Mouse (Mus musculus): ENCODE results near the gene 4933424G06Rik. TPM values are rescaled to one million over a fixed set of nuclear protein-coding genes. Genes with fewer than 3 reads are reported as not detected.

The 4933424G06Rik gene
- polyA plus RNA-seq, 1 experiment: not detected

DNA sequence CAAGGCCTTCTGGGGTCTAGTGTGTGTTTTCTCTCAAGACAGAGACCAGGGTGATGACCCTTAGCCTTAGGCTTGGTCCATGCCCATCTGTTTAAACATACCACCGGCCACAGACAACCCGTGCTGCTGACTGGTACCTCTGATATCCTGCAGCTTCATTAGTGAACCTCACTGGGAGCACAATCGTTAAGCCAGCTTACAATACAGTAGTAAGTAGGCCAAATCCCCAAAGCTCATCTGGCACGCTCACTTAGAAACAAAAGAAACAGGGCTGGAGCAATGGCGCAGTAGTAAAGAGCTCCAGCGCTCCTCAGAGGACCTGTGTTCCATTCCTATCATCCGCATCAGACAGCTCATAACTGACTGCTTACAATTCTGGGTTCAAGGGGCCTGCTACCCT is 29.1 kb upstream of the 4933424G06Rik start:
- no peaks in the 10 kb centered on the region for H3K4me1 ChIP-seq (ENCODE audit: control insufficient read depth, insufficient read depth, low read length)
- 77% methylated on average over 7 of the region's 7 CpGs for WGBS
- H3K4me3 ChIP-seq (ENCODE audit: insufficient read depth, low read depth, low read length): no peak overlapping the region
- no peak overlapping the region for H3K27ac ChIP-seq (ENCODE audit: insufficient read depth, low read depth, low read length)
- no peak for TF ChIP-seq CTCF (IDR thresholded peaks at IDR 0.05; ENCODE audit: insufficient read depth, low read depth, low read length)
- no peak for TF ChIP-seq POLR2A (IDR thresholded peaks at IDR 0.05; ENCODE audit: insufficient read depth, low read depth, low read length)

DNA sequence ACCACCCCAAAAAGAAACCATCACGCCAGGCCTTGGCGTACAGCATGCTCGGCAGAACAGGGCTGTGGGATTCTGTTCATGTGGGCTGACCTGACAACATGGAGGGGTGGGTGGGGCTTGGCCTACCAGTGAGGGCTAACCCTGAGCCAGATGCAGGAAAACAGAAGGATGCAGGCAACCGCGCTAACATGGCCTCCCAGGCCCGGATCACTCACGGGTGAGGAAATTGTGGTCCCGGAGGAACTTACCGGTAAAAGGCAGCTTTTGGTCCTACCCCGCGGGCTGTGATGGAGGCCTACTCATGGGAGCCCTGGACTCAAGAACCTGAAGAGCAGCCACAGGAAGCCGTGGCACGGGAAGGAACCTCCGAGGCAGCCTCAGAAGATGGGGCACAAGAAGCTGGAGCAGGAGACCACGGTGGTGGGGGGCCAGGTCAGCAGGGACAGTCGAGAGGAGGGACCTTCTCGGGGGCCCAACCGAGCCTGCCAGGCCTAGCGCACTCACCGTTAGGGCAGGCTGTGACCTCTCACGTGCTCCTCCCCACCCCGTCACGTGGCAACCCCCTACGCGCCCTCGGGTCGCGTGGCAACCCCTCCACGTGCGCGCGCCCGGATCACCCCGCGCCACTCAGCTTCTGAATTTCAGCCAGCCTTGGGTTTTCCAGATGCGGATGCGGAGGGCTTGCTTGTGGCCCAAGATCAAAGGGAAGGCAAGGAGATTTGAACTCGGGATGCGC is 27.2 kb upstream of the 4933424G06Rik start, which contains the start of gene Fam178b:
Gene Fam178b, minus strand, starts transcription at position 564 of the 736 bp plus-strand sequence.
- Histone ChIP-seq H3K27ac (ENCODE audit: insufficient read depth, low read depth, low read length) (no peak within 1 kb of the TSS), H3K4me3 (ENCODE audit: insufficient read depth, low read depth, low read length) (no peak within 1 kb of the TSS), H3K4me1 (ENCODE audit: control insufficient read depth, insufficient read depth, low read length) (no peaks in the 10 kb centered on the region)
- no peak for TF ChIP-seq CTCF (IDR thresholded peaks at IDR 0.05; ENCODE audit: insufficient read depth, low read depth, low read length)
- TF ChIP-seq POLR2A (IDR thresholded peaks at IDR 0.05; ENCODE audit: insufficient read depth, low read depth, low read length): no peak
- WGBS: 96% methylated on average over 39 of the region's 39 CpGs

- H3K4me1 ChIP-seq (ENCODE audit: control insufficient read depth, insufficient read depth, low read length): no peaks in the 10 kb centered on the region
- H3K4me3 ChIP-seq (ENCODE audit: insufficient read depth, low read depth, low read length): no peak overlapping the region
- WGBS: 6% methylated on average over 13 of the region's 13 CpGs
- no peak overlapping the region for H3K27ac ChIP-seq (ENCODE audit: insufficient read depth, low read depth, low read length)
- TF ChIP-seq POLR2A (IDR thresholded peaks at IDR 0.05; ENCODE audit: insufficient read depth, low read depth, low read length) (no peak), CTCF (IDR thresholded peaks at IDR 0.05; ENCODE audit: insufficient read depth, low read depth, low read length) (peak; percentile 63)
Measured at GRCm38 (mm10) chr1:36683810-36684467, 26.0 kb upstream of the 4933424G06Rik start.

DNA sequence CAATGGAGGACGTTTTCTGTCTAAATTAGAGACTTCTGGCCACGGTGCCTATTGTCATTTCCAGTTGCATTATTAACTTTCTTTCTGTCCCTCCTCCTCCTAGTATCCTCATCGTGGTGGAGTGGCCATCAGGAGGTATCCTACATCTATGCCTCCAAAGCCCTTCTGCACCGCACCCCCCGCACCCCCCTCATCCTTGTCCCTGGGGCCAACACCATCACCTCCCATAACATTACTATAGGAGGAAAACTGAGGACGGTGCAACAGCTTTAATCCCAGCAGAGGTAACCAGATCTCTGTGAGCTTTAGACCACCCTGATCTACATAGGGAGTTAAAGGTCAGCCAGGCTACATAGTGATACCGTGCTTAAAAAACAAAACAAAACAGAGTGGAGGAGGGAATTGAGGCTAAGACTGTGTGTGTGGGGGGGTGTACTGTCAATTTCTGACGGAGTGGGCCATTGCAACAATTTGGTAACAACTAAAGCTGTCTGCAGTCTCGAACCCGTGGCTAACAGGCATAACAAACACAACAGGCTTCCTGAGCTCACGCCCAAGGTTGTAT is 19.2 kb upstream of the 4933424G06Rik start:
- 58% methylated on average over 11 of the region's 11 CpGs for WGBS
- H3K27ac ChIP-seq (ENCODE audit: insufficient read depth, low read depth, low read length): peak overlapping the region; percentile 66; the same call in 1 of the 2 replicates
- TF ChIP-seq POLR2A (IDR thresholded peaks at IDR 0.05; ENCODE audit: insufficient read depth, low read depth, low read length): no peak
- no peak for TF ChIP-seq CTCF (IDR thresholded peaks at IDR 0.05; ENCODE audit: insufficient read depth, low read depth, low read length)
- H3K4me1 ChIP-seq (ENCODE audit: control insufficient read depth, insufficient read depth, low read length): peaks cover 2% of the 10 kb centered on the region
- H3K4me3 ChIP-seq (ENCODE audit: insufficient read depth, low read depth, low read length): peak overlapping the region; percentile 60

- TF ChIP-seq CTCF (IDR thresholded peaks at IDR 0.05; ENCODE audit: insufficient read depth, low read depth, low read length): no peak
- no peak; the same call in 1 of the 2 replicates for TF ChIP-seq POLR2A (IDR thresholded peaks at IDR 0.05; ENCODE audit: insufficient read depth, low read depth, low read length)
- peak within 1 kb of the TSS; percentile 88 for H3K4me3 ChIP-seq (ENCODE audit: insufficient read depth, low read depth, low read length)
- H3K27ac ChIP-seq (ENCODE audit: insufficient read depth, low read depth, low read length): peak within 1 kb of the TSS; percentile 85
- peaks cover 2% of the 10 kb centered on the region for H3K4me1 ChIP-seq (ENCODE audit: control insufficient read depth, insufficient read depth, low read length)
- under 1% methylated on average over 68 of the region's 68 CpGs for WGBS
Measured at GRCm38 (mm10) chr1:36691271-36692155, 18.4 kb upstream of the 4933424G06Rik start, which contains the start of gene Cox5b. Gene Cox5b, plus strand, starts transcription at chr1:36691449.

GRCm38 (mm10) chr1:36694871-36695270 is 15.1 kb upstream of the 4933424G06Rik start:
- TF ChIP-seq POLR2A (IDR thresholded peaks at IDR 0.05; ENCODE audit: insufficient read depth, low read depth, low read length) (no peak), CTCF (IDR thresholded peaks at IDR 0.05; ENCODE audit: insufficient read depth, low read depth, low read length) (no peak)

DNA sequence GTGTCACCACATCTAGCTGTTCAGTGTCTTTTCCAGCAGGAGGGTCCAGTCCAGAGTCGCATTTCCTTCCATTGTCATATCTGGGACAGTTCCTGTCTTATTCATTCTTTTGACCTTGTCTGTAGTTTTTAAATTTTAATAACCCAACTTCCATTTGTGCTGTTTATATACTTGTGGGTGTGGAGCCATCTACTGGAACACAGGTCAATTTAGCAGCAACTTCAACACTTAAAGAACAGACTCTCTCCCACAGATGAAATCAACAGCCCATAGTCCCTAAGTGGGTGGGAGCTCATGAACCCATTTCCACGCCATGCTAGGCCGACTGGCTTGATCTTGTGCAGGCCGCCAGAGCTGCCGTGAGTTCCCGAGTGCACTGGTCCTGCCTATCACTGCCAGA is 13.5 kb upstream of the 4933424G06Rik start:
- H3K27ac ChIP-seq (ENCODE audit: insufficient read depth, low read depth, low read length): no peak overlapping the region
- 71% methylated on average over 6 of the region's 6 CpGs for WGBS
- TF ChIP-seq POLR2A (IDR thresholded peaks at IDR 0.05; ENCODE audit: insufficient read depth, low read depth, low read length) (no peak), CTCF (IDR thresholded peaks at IDR 0.05; ENCODE audit: insufficient read depth, low read depth, low read length) (no peak)
- H3K4me3 ChIP-seq (ENCODE audit: insufficient read depth, low read depth, low read length): no peak overlapping the region
- peaks cover 2% of the 10 kb centered on the region for H3K4me1 ChIP-seq (ENCODE audit: control insufficient read depth, insufficient read depth, low read length)

More at GRCm38 (mm10) chr1:36694871-36695270, 15.1 kb upstream of the 4933424G06Rik start:
- Histone ChIP-seq H3K27ac (ENCODE audit: insufficient read depth, low read depth, low read length) (no peak overlapping the region), H3K4me3 (ENCODE audit: insufficient read depth, low read depth, low read length) (no peak overlapping the region), H3K4me1 (ENCODE audit: control insufficient read depth, insufficient read depth, low read length) (peaks cover 2% of the 10 kb centered on the region)
- 88% methylated on average over 6 of the region's 6 CpGs for WGBS

DNA sequence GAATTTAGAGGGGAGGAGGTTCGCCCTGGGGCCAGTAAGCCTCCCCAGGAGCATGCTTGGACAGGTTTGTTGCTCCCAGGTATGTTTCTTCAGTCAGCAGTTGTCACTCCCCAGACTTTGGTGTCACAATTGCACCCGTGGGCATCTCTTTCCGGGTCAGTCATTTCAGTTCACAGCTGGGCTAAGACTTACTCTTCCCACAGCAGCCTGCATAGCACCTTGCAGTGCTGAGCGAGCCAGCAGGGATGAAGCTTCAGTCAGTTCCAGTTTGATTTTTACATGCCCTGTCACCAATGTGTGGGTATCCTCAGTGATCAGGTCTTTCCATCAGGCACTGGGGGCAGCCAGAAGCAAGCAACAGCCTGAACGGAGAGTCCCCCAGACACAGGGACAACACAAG is 12.9 kb upstream of the 4933424G06Rik start:
- peaks cover 2% of the 10 kb centered on the region for H3K4me1 ChIP-seq (ENCODE audit: control insufficient read depth, insufficient read depth, low read length)
- H3K4me3 ChIP-seq (ENCODE audit: insufficient read depth, low read depth, low read length): no peak overlapping the region
- 75% methylated on average over 5 of the region's 5 CpGs for WGBS
- no peak overlapping the region for H3K27ac ChIP-seq (ENCODE audit: insufficient read depth, low read depth, low read length)
- TF ChIP-seq POLR2A (IDR thresholded peaks at IDR 0.05; ENCODE audit: insufficient read depth, low read depth, low read length): no peak
- TF ChIP-seq CTCF (IDR thresholded peaks at IDR 0.05; ENCODE audit: insufficient read depth, low read depth, low read length): no peak

All from olfactory bulb, adult 2 months (tissue).